Mouse (Mus musculus) CD4-positive, CD25-positive, alpha-beta regulatory T cell, adult 9 weeks (primary cell): ENCODE measurements around the gene Slc9b2. TPM values are rescaled to one million over a fixed set of nuclear protein-coding genes. Genes with fewer than 3 reads are reported as not detected.

ENCODE experiments used
- polyA plus RNA-seq: library from polyadenylated mRNA; unstranded; fragments of 100-300 nt; shearing (Covaris generic); gene quantifications from one replicate; pipeline ENCODE4 v1.2.1, GENCODE M21; 2017

Gene Slc9b2
- 14.3 TPM for polyA plus RNA-seq

GRCm38 (mm10) chr3:135307411-135308259 lies at the start of gene Slc9b2:
Slc9b2 (plus strand) TSS chr3:135307700.

GRCm38 (mm10) chr3:135280669-135281415 lies 26.7 kb upstream of the Slc9b2 start, which contains the start of gene Bdh2:
Bdh2 (plus strand) TSS chr3:135281221.

GRCm38 (mm10) chr3:135347739-135348264 lies 40.3 kb downstream of the Slc9b2 start, which contains the start of gene Slc9b1:
Slc9b1 (plus strand) TSS chr3:135348029.

Other genes starting within 250 kb of the Slc9b2 start
- 2.5 TPM for gene Cenpe, start 95.2 kb upstream of the Slc9b2 start, polyA plus RNA-seq
- not detected for gene Bdh2, start 26.5 kb upstream of the Slc9b2 start, polyA plus RNA-seq
- 0.53 TPM for gene Slc9b1, start 40.3 kb downstream of the Slc9b2 start, polyA plus RNA-seq
- 50.4 TPM for gene Cisd2, start 116.2 kb downstream of the Slc9b2 start, polyA plus RNA-seq
- 511 TPM for gene Ube2d3, start 130.4 kb downstream of the Slc9b2 start, polyA plus RNA-seq
- 43.5 TPM for gene Manba, start 177.9 kb downstream of the Slc9b2 start, polyA plus RNA-seq